21 mouse cellular contexts compared by ENCODE assay signal in genomic region chr4:135177568-135177967, GRCm38 (mm10). TPM values are rescaled to one million over a fixed set of nuclear protein-coding genes. Genes with fewer than 3 reads are reported as not detected.
DNase-seq lines count a peak whose midpoint lies in the region; ATAC-seq and TF ChIP-seq lines count a peak whose summit lies in the region.
"Had no signal": no experiment of that assay in that cellular context is flagged by ENCODE, and none has a peak within 500 bp of the region (broad histone marks: within the 10 kb centered on the region; RNA-seq: fewer than 3 reads in every experiment).

No protein-coding gene starts in this region.

- H3K79me2 ChIP-seq in CH12.LX (replicated peaks; ENCODE audit: control insufficient read depth, extremely low read depth, insufficient read depth, poor library complexity, severe bottlenecking), result no peaks in the 10 kb centered on the region

- no peak for ATAC-seq in heart, embryonic 12.5 days (ENCODE audit: insufficient number of reproducible peaks, low FRiP score)
- ATAC-seq: activated CD4-positive, CD25-positive, alpha-beta regulatory T cell, adult 4 months; CD4-positive, CD25-positive, alpha-beta regulatory T cell, adult 4 months; Patski had no signal

- H3K4me3 ChIP-seq in CH12.LX (replicated peaks in 1 of 3; ENCODE audit: low read depth in 2 of 3, low read length in 2 of 3, poor library complexity in 1 of 3), result no peak overlapping the region
- no peak overlapping the region for H3K4me3 ChIP-seq in heart, embryonic 12.5 days

- dilution Hi-C loops in CH12.LX (cut with MboI; ENCODE audit: extremely low pct_ligation_motif_present, extremely low pct_unique_long_range_greater_than_20kb, low sequenced_read_pairs), result no loop called here

- peak; percentile 66 for DNase-seq in testis, postnatal 14 days (ENCODE audit: low spot score)
- no peak for DNase-seq in testis, postnatal 10 days (ENCODE audit: low spot score)
- DNase-seq in CH12.LX (ENCODE audit: extremely low read depth), result no peak
- peak; percentile 29 for DNase-seq in induced T-regulatory cell, adult 2 months (ENCODE audit: low read depth)
- no peak for DNase-seq in frontal cortex, postnatal 10 days (ENCODE audit: low spot score in 2 of 2)
- DNase-seq: adrenal gland, adult 2 months; adrenal gland, adult 8-10 months; adrenal gland, postnatal 10 days; adrenal gland, postnatal 14 days; adrenal gland, postnatal 25 days; adrenal gland, postnatal 36 days; B cell, adult 2 months; cerebellum, adult 11 months; cerebellum, adult 11-12 months; cerebellum, adult 18-20 months; cerebellum, adult 2 months had no signal

- H3K27ac ChIP-seq in CH12.LX (ENCODE audit: insufficient read depth, low read depth), result 0 out of 2 replicates have a peak overlapping the region, but pooled peaks have one; percentile 35
- no peak overlapping the region for H3K27ac ChIP-seq in heart, embryonic 12.5 days (ENCODE audit: poor library complexity, severe bottlenecking)

- no peak for TF ChIP-seq CTCF in CH12.LX (conservative IDR thresholded peaks at IDR 0.05 in 1 of 2, IDR thresholded peaks at IDR 0.05 in 1 of 2; ENCODE audit: low read depth in 2 of 2, low read length in 2 of 2)

- peaks cover 38 to 49% of the 10 kb centered on the region in 2 experiments for H3K36me3 ChIP-seq in CH12.LX (replicated peaks in 1 of 2; ENCODE audit: control insufficient read depth in 1 of 2, insufficient read depth in 1 of 2, low read length in 1 of 2)
- H3K36me3 ChIP-seq in heart, embryonic 12.5 days, result no peaks in the 10 kb centered on the region
- H3K36me3 ChIP-seq: G1E had no signal

- peaks cover 24 to 67% of the 10 kb centered on the region in 2 experiments for H3K4me1 ChIP-seq in CH12.LX (ENCODE audit: control insufficient read depth in 1 of 2, insufficient read depth in 2 of 2)
- H3K4me1 ChIP-seq in heart, embryonic 12.5 days (replicated peaks), result peaks cover 15% of the 10 kb centered on the region

- TF ChIP-seq RAD21 in CH12.LX (IDR thresholded peaks at IDR 0.05; ENCODE audit: low read depth, low read length), result no peak

- H3K4me2 ChIP-seq in CH12.LX (ENCODE audit: insufficient read depth, low read depth, poor library complexity, severe bottlenecking), result no peak overlapping the region
- H3K4me2 ChIP-seq in heart, embryonic 12.5 days, result no peak overlapping the region

- H3K9me3 ChIP-seq in CH12.LX (replicated peaks; ENCODE audit: low read length), result no peaks in the 10 kb centered on the region
- H3K9me3 ChIP-seq in heart, embryonic 12.5 days (replicated peaks), result no peaks in the 10 kb centered on the region
- H3K9me3 ChIP-seq: G1E had no signal

- TF ChIP-seq EP300 in CH12.LX (IDR thresholded peaks at IDR 0.05; ENCODE audit: low read length), result no peak

- in situ Hi-C loops in CH12.LX (cut with MboI; ENCODE audit: low pct_ligation_motif_present, low pct_unique_long_range_greater_than_20kb, low sequenced_read_pairs), result no loop called here

- no peak overlapping the region for H3K9ac ChIP-seq in CH12.LX (ENCODE audit: insufficient read depth, low read depth)
- no peak overlapping the region for H3K9ac ChIP-seq in heart, embryonic 12.5 days

- H3K27me3 ChIP-seq in CH12.LX (replicated peaks), result no peaks in the 10 kb centered on the region
- peaks cover 75% of the 10 kb centered on the region for H3K27me3 ChIP-seq in heart, embryonic 12.5 days (replicated peaks)
- H3K27me3 ChIP-seq: Patski had no signal

- no peak for TF ChIP-seq POLR2A in CH12.LX (IDR thresholded peaks at IDR 0.05; ENCODE audit: low read depth, low read length)

TF ChIP-seq in CH12.LX, 34 proteins besides CTCF, POLR2A, EP300 and RAD21:
- no peak for TF ChIP-seq MAFK (IDR thresholded peaks at IDR 0.05; ENCODE audit: insufficient replicate concordance, low read length)
- TF ChIP-seq CHD1 (IDR thresholded peaks at IDR 0.05; ENCODE audit: low read depth, low read length), result no peak
- no peak for TF ChIP-seq ZKSCAN1 (IDR thresholded peaks at IDR 0.05; ENCODE audit: borderline replicate concordance, low read depth, low read length)
- TF ChIP-seq KAT2A (IDR thresholded peaks at IDR 0.05; ENCODE audit: insufficient replicate concordance, low read length), result no peak
- peak; percentile 16; the same call in 1 of the 2 replicates for TF ChIP-seq ZNF384 (IDR thresholded peaks at IDR 0.05; ENCODE audit: low read depth, low read length)
- TF ChIP-seq NRF1 (IDR thresholded peaks at IDR 0.05; ENCODE audit: low read depth, low read length), result no peak
- peak; percentile 95 for TF ChIP-seq POLR2AphosphoS2 (IDR thresholded peaks at IDR 0.05; ENCODE audit: low read depth, low read length)
- peak; percentile 65; the same call in 1 of the 2 replicates for TF ChIP-seq ZMIZ1 (IDR thresholded peaks at IDR 0.05; ENCODE audit: low read depth, low read length)
- no peak for TF ChIP-seq MAX (IDR thresholded peaks at IDR 0.05; ENCODE audit: low read length)
- TF ChIP-seq SMC3 (IDR thresholded peaks at IDR 0.05; ENCODE audit: low read depth, low read length), result no peak; the same call in 1 of the 2 replicates
- TF ChIP-seq GABPA (IDR thresholded peaks at IDR 0.05; ENCODE audit: insufficient replicate concordance, low read depth, low read length), result no peak
- TF ChIP-seq ETS1 (conservative IDR thresholded peaks at IDR 0.05; ENCODE audit: low read depth, low read length), result no peak
- no peak for TF ChIP-seq JUND (conservative IDR thresholded peaks at IDR 0.05; ENCODE audit: low read depth, low read length)
- TF ChIP-seq CHD2 (IDR thresholded peaks at IDR 0.05; ENCODE audit: low read length), result peak; percentile 38

RNA-seq across cellular contexts. Expression of gene Runx3, which starts 57.1 kb away (rescaled TPM):
- total RNA-seq in CH12.LX (2012; rRNA removed) (13.7 and 19.7 TPM in 2 replicates), CH12.LX (2014; rRNA removed) (2.4 and 5.0 TPM in 2 replicates)
- polyA plus RNA-seq in CH12.LX (2012; ENCODE audit: insufficient read length, low read depth), result 48.0 and 61.1 TPM in 2 replicates
- polyA plus RNA-seq in heart, embryonic 12.5 days (2016; fragmentation: Nextera tagmentation; extraction: Ambion mirVana), result 0.04 and 0.06 TPM in 2 replicates
- polyA plus RNA-seq: cerebellum, adult 2 months had no signal

Comparison
In these comparisons a context has a peak if more than half of its experiments do, and no peak if none do; other contexts are left out.
1. DNase-seq: peak in testis, postnatal 14 days (single experiment) and induced T-regulatory cell, adult 2 months (single experiment); none in testis, postnatal 10 days (single experiment), CH12.LX (single experiment) and frontal cortex, postnatal 10 days (0 of 2).
2. RNA of gene Runx3, which starts 57.1 kb away (polyA plus RNA-seq): 48.0 to 61.1 TPM in CH12.LX; 0.04 to 0.06 TPM in heart, embryonic 12.5 days; every median in the first group is over 10 times any median in the second.